Mouse (Mus musculus) kidney, adult 11 months (tissue): ENCODE measurements around the gene Plxna2.
A peak's percentile ranks its signal among the peaks of the same experiment; 100 is the strongest.

Source experiments
- DNase-seq: peaks from one replicate; pipeline ENCODE4 v3.0.0; 2022

Gene Plxna2

DNA sequence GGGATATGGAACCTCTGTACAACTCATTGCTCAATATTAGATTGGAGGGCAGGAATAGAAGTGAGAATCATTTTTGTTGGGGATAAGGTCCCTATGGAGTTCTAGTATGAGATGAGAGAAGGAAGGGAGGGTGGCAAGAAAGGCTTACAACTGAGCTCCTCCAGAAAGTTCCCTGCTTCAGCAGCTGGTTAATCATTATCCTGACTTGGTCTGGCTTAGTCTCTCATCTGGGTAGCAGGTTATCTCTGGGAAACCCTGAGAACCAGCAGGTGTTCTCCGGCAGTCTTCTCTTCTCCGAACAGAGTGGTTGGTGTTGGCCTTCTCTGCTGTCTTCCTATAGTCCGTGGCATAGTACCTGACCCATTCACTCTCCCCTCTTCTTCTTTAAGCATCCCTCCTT is 5.6 kb downstream of the Plxna2 start:
- peak; percentile 46 for DNase-seq

- no peak for DNase-seq
Observed at GRCm38 (mm10) chr1:194624411-194624810, 6.4 kb downstream of the Plxna2 start.

DNA sequence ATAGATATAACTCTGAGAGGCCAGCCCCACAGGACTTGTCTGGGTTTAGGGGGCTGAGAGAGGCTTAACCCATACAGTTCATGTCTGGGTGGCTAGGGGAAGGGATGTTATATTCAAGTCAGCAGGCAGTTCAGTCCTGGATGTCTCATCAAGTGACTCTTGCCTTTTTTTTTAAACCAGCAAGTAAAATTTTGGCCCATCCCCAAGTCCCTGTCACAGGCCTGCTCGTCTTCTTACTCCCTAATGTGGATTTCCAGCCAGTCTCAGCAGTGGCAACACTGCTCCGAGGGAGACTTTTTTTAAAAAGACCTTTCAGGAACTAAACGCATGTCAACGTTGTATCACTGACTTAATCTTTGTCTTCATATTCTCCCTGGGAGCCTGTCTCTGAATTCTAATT is 7.0 kb downstream of the Plxna2 start:
- DNase-seq: no peak

DNA sequence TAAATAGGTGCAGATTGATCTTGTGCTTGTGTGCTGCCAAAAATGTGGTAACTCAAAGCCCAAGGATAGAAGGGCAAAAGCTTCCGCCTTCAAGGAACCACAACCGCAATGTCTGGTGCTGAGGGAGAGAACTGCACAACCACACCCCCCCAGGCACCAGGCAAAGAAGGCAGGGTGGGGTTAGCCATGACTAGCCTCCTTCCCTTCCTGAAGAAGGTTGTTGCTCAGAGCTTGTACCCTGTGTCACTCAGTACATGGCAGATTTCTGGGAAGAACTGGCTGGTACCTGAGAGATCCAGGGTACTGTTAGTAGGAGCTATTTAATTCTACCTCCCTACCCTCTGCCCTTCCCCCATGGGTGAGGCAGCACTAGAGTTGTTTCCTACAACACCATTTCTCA is 8.1 kb downstream of the Plxna2 start:
- DNase-seq: peak; percentile 47

- no peak for DNase-seq
Observed at GRCm38 (mm10) chr1:194627286-194627685, 9.3 kb downstream of the Plxna2 start.

DNA sequence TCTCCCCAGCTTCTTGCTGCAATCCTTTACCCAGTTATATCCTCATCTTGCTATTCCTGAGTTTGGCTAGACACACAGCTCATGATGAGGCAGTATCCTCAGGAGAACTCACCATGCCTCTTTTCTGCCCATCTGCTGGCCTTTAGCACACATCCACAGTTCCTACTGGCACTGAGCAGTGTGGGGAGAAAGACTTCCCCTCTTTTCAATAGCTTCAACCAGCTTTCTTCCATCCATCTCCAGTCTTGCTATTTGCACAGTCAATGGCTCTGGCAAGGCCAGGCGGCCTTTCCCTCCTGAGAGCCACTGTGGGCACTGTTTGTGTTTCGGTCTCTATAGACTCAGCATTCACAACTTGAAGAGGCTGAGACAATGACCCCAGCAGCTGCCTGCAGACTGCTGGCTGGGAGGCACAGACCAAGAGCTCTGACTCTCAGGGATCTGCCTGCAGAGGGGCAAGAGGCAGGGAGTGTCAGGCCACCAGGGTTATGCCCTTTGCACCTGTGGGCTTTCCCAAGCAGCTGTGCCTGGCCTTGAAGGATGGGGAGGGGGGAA is 11.2 kb downstream of the Plxna2 start:
- no peak for DNase-seq

- no peak for DNase-seq
Observed at GRCm38 (mm10) chr1:194630498-194631056, 12.6 kb downstream of the Plxna2 start.

DNA sequence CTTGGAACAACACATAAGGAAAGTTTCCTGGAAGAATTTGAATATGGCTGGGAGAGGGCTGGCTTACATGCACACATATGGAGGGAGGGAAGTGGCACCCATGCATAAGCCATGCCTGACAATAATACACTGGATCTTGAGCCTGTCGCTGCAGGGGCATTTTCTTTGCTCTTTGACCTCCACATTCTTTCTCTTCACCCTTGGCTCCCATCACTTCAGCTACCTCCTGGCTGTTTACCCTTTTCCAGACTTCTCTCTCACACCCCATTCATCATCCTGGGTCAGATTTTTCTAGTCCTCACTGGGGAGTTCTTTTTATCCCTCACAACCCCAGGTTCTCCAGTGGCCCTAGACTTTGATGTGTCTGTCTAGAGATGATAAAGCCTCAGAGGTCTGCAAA is 13.6 kb downstream of the Plxna2 start:
- DNase-seq: no peak

DNA sequence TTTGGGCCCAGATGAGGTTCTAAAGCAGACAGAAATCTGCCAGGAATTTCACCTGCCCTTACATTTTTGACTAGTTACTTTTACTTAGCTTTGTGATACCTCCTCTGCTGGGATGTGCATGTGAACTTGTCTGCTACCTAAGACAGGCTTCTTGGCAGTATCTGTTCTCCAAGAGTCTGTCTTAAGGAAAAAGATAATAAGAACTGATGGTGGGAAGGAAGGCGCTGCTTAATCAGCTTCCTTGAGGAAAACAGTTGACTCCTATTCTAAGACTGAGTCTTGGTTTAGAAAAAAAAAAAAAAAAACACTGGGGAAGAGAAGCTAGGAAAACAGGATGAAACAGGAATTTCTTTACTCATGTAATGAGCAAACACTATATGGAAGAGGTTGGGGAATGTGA is 14.0 kb downstream of the Plxna2 start:
- DNase-seq: no peak

DNA sequence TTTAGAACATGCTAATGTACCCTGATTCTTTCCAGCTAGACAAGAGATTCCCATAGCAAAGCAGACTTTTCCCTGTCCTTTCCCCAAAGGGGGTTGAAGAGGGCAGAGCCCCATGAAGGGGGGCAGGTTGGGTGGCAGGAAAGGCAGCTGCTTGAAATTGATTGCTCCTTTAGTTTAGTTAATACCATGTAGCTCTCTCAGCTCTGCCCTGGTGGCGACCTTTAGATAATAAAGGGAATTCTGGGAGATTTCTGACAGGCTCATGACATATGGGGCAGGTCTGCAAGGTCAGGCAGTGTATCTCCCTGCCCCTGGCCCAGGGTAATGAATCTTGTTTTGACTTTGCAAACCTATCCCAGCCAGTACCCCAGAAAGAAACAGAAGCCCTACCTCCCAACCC is 17.4 kb downstream of the Plxna2 start:
- no peak for DNase-seq

- DNase-seq: no peak
Observed at GRCm38 (mm10) chr1:194635942-194636341, 17.9 kb downstream of the Plxna2 start.

DNA sequence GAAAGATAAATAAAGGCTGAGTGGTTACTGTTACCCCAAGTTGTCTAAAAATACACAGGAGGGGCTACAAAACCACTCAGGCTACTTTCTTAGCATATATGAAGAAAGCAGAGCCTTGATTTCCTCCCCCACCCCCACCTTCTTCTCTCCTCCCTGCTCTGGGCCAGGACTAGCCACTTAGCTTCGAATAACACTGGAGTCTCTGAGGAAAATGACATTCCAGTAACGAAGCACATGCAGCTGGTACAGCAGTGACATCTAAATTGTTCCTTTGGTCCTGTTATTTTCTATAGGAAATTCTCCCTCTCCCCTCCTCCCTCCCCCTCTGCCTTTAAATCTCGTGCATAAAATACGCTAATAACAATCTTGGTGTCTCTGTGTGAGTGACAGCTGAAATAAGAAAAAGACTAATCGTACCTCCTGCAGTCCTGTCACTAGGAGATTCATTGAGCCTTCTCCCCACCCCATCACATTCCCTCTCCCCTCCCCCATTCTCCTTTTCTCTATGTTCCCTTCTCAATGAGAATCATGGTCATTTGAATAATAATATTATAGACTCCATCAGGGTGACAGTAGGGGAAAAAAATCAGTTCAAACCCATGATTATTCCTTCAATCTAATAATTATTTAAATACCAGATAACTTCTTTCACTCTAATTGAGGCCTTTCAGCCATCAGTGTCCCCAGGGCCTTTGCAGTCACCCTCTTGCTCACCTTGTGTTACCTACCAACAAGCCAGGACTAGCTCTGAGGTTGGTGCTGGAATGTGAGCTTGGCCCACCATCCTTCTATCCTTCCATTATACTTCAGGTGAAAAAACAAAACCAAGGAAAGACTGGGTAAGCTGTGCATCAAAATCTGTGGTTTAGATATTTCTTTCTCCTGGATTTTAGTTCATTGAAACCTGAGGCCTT is 19.6 kb downstream of the Plxna2 start:
- no peak for DNase-seq

DNA sequence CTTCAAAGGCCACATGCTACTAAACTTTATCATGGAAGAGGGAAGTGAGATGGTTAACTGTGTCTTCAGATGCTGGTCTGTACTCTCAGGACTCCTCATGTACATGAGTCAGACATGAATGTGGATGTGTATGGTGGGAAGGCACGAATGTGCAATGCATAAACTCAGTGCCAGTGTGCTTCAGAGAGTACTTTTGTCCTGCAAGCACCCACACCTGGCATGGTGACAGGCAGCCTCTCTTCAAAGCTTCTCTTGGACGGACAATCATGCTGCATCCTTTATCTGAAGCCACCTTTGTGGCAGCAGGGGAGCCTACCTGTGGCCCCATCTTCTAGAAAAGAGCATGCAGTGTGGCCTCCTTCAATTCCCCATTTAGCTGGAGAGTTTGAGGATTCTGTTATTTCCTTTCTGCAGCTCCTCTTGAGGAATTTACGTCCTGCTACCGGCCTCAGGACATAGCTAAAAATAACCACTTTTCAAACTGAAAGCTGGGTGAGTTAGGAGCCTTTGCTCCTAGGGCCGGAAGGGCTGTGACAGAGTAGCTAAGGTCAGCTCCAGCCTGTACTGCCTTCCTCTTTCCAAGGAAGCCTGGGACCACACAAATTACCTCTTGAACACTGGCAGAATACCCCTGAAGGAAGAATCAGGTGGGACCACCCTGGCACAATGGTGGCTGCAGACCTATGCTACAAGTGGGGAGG is 23.7 kb downstream of the Plxna2 start:
- DNase-seq: peak; percentile 59

- DNase-seq: no peak
Observed at GRCm38 (mm10) chr1:194642302-194642787, 24.3 kb downstream of the Plxna2 start.

DNA sequence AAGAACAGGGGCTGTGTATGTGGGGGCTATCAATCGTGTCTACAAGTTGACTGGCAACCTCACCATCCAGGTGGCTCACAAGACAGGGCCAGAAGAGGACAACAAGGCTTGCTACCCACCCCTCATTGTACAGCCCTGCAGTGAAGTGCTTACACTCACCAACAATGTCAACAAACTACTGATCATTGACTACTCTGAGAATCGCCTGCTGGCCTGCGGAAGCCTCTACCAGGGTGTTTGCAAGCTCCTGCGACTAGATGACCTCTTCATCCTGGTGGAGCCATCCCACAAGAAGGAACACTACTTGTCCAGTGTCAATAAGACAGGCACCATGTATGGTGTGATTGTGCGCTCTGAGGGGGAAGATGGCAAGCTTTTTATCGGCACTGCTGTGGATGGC is 25.9 kb downstream of the Plxna2 start:
- no peak for DNase-seq

GRCm38 (mm10) chr1:194645898-194646297 is 27.9 kb downstream of the Plxna2 start:
- no peak for DNase-seq

GRCm38 (mm10) chr1:194650076-194650475 is 32.1 kb downstream of the Plxna2 start:
- DNase-seq: no peak

GRCm38 (mm10) chr1:194650566-194650965 is 32.5 kb downstream of the Plxna2 start:
- DNase-seq: no peak

DNA sequence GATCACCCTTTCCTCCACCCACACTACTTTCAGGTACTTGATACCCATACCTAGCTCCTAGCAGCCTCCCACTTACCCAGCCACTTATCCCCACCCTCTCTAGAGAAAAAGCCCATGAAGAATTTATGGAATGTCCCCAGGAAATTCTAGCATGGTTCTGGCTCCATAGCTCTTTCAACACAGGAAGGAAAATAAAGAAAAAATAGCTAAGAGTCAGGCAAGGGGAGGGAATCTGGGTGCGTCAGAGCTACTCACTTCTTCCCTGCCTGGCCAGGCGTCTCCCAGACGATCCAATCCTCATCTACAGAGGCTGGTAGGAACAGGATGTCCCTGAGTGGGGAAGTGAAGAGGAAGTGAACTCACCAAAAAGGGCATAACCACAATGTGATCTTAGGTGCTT is 34.0 kb downstream of the Plxna2 start:
- DNase-seq: peak; percentile 70

GRCm38 (mm10) chr1:194658459-194659160 is 40.6 kb downstream of the Plxna2 start:
- DNase-seq: peak; percentile 46

DNA sequence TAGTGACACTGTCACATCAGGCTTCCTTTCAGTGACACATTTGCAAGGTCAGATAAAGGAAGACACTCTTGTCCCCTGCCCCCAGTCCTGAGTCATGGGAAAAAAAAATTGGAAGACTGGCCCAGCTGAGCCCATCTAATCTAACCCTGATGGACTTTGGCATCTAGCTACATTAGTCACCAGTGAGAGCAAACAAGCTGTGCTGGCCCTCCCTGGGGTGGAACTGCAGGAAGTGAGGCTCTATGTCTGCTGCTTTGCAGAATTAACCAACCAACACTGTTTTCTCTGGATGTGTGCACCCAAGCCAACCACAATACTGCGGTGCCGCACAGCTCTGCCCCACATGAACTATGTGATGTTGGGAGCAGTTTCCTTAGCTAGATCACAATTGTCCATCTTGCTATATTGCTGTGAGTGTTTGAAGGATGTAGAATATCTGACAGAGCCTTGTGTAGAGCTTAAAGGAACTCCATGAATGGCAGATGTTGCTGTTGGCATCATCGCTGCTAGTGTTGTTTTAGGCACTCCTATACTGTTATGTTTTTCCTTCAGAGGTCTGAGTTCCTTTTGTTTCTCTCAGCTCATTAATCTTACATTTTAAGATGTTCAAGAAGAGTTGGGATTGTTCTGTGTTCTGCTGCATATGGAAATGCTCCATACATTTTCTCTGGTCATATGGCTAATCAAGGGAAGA is 42.6 kb downstream of the Plxna2 start:
- peak; percentile 77 for DNase-seq

GRCm38 (mm10) chr1:194663021-194663420 is 45.0 kb downstream of the Plxna2 start:
- no peak for DNase-seq
